Mouse (Mus musculus) layer of hippocampus, postnatal 10 days (tissue): ENCODE results near the gene Sidt1. TPM values are rescaled to one million over a fixed set of nuclear protein-coding genes. Genes with fewer than 3 reads are reported as not detected.

Source experiments
- total RNA-seq, 2 experiments: library from RNA; stranded (reverse); gene quantifications; 2 replicates each; pipeline ENCODE4 v1.2.3; 2021

Sidt1 gene
- total RNA-seq, 2 experiments from 2014 or later: 28.7 to 32.3 TPM

Other genes with a start within 250 kb of the Sidt1 start
- 100 to 1,000 TPM; 360 to 444 TPM for gene Atp6v1a, start 193.5 kb downstream of the Sidt1 start, total RNA-seq
- gene Naa50, start 193.4 kb downstream of the Sidt1 start, total RNA-seq: 10 to 100 TPM; 53.4 to 54.8 TPM
- gene Usf3, start 159.9 kb downstream of the Sidt1 start, total RNA-seq: 10 to 100 TPM; 33.2 to 35.1 TPM
- gene Spice1, start 13.9 kb upstream of the Sidt1 start, total RNA-seq: 10 to 100 TPM; 11.4 to 13.7 TPM
- gene Cfap44, start 61.6 kb upstream of the Sidt1 start, total RNA-seq: 10 to 100 TPM; 10.4 to 12.2 TPM
- gene Boc, start 225.7 kb upstream of the Sidt1 start, total RNA-seq: 10 to 100 TPM; 10.8 to 11.3 TPM